Mouse (Mus musculus) fibroblast of lung, adult 2 months (primary cell): ENCODE measurements around the gene 1700093K21Rik.
A peak's percentile ranks its signal among the peaks of the same experiment; 100 is the strongest.
"Not testable (repeated sequence)": the region's sequence is repeated elsewhere in the genome, so short reads cannot be mapped to it uniquely, and the experiment has no call there.

Experiments
- DNase-seq: peaks from one replicate; pipeline ENCODE4 v3.0.0-alpha.2; 2011; ENCODE audit warnings: low read depth

Gene 1700093K21Rik

DNA sequence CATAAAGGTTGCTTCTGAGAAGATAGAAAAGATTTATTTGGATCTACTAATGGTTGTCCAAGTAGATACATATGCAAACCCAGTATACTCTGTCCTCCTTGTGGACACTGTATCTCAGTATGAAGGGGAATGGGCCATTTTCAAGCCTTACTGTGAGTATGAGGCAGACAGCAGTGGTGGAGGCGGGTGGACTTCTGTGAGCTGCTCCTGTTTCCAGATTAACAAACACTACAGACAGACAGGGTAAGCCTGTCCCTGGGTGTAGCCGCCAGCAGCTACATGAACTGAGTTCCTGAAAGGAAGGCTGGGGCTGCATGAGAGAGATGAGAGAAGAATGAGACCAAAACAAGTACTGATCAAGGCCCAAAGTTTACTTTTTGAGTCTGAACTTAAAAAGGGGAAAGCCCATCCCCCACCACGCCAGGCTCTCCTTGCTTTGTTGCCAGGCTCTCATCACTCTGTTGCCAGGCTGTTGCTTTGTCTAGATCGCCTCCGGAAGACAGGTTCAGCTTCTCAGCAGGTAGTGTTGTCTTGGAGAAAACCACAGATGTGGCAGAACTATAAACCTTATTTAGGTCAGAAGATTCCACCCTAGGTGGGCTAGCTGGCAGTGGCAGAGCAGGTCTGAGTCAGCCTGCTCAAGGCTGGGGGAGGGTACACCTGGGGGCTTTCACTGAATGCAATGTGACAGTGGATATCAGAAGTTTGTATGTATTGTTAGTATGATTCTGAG is at the start of gene 1700093K21Rik:
TSS of gene 1700093K21Rik (minus strand) at position 683 of the 733 bp plus-strand sequence.
- DNase-seq: no peak

DNA sequence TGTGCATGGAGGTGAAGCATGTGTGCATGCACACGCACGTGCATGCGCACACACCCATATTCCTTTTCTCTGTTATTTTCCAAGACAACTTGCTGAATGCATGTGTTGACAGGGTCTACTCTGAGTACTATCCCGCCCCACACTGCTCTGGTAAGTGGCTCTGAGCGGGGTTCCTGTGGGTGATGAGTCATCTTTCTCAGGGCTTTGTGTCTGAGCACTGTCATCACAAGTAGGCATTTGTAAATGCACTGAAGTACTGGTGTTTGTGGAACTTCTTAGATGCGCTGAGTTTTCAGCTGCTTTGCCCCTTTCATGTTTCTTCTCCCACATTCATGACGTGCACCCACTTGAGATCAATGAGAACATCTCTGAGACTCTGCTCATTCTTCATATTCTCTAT is 49.2 kb upstream of the 1700093K21Rik start:
- DNase-seq: no peak

DNA sequence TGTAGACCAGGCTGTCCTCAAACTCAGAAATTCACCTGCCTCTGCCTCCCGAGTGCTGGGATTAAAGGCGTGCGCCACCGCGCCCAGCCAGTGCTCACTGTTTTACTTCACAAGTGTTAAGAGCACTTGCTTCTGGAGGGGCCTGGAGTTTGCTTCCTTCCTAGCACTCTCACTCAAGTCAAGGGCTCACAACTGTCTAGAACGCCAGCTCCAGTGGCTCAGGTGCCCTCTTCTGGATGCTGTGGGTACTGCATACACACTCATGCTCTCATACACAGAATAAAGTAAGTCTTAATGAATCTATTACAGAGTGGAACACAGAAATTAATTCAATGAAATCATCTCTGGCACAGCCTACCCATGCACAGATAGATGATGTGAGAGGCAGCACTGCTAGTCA is 44.8 kb upstream of the 1700093K21Rik start:
- peak; percentile 37 for DNase-seq

DNA sequence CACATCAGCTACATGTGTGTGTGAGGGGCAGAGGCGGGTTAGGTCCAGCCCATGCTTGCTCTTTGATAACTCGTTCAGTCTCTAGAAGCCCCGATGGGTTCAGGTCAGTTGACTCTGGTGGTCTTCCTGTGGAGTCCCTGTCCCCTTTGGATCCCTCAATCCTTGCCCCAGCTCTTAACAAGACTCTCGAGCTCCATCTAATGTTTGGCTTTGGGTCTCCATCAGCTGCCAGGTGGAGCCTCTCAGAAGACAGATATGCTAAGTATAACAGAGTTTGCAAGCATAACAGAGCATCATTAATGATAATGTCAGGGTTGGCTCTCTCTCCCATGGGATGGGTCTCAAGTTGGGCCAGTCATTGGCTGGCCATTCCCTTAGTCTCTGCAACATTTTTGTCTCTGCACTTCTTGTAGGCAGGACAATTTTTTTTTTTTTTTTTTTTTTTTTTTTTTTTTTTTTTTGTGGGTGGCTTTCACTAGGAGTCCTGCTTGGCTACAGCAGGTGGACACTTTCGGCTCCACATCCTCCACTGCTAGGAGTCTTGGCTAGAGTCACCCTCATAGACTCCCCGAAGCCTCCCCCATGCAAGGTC is 36.2 kb upstream of the 1700093K21Rik start:
- no peak for DNase-seq

DNA sequence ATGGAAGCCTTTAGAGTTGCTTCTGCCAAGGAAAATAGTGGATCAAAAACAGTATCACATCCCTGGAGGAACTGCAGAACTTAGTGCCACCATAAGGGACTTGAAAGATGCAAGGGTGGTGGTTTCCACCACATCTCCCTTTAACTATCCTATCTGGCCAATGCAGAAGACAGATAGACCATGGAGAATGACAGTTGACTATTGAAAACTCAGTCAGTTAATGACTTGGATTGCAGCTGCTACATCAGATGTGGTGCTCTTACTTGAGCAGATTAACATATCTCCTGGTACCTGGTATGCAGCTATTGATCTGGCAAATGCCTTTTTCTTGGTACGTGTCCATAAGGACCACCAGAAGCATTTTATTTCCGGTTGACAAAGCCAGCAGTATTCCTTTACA is 16.5 kb upstream of the 1700093K21Rik start:
- DNase-seq: no peak

DNA sequence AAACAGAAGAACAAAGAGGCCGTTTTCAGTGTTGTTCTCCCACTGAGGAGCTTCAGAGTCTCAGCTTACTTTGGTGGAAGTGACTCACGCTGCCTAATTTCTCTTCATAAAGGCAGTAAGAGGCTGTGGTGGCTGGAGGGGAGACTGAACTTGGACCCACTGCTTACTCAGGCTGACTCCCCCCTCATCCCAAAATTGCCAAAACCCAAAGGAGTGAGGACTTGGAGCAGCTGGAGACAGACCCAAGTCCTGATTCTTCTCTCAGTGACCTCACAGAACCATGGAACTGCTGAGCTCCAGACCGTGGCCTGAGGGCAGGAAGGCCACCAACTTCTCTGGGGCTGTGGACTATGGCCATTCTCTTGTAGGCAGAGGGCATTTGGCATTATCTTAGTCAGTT is 2.0 kb downstream of the 1700093K21Rik start:
- no peak for DNase-seq

DNA sequence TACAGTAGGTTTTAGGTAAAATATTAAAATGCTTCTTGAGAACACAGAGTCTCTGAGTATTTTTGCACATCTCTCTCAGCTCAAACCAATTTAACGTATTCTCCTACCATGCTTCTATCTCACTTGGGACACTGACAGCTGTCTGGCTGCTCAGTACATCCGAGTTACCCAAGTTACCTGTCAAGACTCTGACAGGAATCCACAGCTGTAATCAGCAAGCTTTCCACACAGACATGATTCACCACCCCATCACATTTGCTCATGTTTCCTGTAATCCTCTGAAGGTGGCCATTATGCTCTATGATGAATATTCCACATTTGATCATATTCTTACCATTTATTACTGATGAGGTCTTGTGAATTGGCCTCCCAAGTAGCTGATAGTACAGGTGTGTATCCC is 5.6 kb downstream of the 1700093K21Rik start:
- DNase-seq: no peak

DNA sequence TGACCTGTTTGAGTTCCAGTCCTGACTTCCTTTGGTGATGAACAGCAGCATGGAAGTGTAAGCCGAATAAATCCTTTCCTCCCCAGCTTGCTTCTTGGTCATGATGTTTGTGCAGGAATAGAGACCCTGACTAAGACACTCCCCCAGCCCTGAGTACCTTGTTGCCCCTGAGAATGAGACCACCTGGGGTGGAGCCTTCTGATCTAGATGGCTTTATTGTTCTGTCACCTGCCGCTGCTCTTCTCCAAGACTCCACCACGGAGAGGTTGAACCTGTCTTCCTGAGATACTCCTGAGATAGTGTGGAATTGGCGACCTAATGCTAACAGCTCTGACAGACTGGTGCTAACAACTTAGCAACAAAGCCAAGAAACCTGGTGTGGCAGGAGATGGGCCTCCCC is 6.2 kb downstream of the 1700093K21Rik start:
- not testable (repeated sequence) for DNase-seq

DNA sequence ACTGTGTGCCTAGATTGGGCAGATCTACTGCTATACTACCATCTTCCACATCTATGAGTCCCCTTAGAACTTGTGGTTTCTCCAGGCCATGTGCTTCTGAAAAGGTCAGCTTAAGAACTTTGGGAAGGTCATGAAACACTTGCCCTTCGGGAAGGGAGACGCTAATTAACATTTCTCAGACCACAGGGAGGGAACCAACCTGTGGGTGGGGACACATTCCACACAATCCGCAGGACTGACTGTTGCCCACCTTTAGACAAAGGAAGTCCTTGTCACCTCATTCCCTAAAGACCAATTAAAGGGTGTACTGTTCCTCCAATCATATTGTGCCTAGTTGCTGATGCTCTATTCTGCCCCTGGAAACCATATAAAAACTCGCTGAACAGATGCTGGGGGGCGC is 16.2 kb downstream of the 1700093K21Rik start:
- not testable (repeated sequence) for DNase-seq

DNA sequence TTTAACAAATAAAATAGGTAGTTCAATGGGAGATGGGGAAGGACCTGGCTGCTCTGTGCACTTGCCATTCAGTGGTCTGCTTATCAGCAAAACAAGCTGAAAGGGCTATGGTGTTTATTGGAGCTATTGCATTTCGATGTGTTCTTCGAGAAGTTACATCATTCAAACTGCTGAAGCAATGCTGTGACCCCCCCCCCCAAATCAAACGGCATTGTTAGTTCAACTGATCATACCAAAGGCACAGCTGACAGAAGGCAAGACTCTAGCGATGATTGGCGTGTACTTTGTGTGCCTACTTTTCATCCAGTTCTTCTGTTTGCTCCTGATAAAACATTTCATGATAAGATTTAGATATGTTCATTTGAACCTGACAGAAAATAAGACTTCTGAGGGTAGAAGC is 22.3 kb downstream of the 1700093K21Rik start:
- DNase-seq: no peak

DNA sequence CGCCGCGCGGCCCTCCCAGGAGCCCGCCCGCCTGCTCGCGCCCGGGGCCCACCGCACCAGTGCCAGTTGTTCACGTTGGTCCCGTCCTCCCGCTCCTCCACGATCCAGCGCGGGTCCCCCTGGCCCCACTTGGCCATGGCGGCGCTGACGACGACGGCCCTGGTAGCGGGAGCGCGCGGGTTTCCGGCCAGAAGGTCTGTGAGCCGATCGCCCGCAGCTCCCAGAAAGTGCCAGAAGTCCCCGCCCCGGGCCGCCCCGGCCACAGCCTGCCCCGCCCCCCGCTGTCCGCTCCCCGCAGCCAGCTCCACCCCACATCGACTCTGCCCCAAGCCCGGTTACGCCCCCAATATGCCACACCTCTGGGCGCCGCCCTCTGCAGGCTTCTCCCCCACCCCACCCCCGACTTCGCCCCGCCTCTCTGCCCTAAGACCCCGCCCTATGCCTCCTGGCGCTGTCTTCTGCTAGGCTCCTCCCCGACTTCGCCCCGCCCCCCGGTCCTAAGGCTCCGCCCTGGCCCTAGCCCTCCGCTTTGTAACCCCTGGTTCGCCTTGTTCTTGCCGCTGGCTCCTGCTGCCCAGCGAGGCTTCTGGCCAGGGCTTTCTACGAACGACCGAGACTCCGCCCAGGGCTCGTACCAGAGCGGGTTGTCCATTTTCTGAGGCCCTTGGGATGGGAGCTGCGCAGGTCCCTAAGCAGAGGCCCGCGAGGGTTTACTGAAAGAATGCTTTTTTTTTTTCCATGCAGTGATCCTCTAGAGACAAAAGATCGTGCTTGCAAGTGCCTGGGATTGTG is 23.0 kb downstream of the 1700093K21Rik start, which contains the start of gene Ahsa2:
TSS of gene Ahsa2 (minus strand) at position 313 of the 792 bp plus-strand sequence.
- DNase-seq: peak; percentile 75

DNA sequence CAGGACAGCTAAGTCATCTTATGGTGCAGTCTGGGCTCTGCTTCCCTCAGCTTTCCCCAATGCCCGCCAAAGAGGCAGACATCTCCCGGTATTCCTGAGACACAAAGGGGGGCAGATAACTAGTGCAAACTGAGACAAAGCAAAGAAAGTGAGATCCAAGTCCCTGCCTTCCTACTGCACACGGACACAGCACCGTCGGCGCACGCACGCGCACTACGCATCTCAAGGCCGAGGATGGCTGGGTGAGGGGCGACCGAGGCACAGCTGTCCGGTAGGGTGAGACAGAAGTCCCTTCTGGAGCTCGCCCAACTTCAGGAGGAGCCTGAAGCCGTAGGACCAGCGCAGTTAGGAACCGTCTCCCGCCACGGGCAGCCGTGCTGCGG is 23.6 kb downstream of the 1700093K21Rik start:
- DNase-seq: peak; percentile 22

DNA sequence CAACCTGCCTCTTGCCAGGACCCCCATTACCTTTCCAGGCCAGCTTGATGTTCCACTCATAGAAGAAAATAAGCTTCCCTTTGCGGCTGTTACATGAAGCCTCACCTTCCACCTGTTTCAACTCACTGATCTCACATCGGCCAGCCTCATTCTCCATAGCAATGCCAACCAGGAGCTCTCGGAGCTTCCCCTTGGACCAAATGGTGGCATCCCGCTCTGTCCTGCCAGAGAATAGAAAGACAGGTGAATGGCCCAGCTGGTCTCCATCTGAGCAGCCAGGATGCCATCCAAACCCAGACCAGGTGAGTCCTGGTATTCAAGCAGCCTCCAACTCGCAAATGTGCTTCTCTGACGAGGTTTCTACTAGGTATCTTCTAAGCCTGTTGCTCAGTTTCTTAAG is 24.3 kb downstream of the 1700093K21Rik start:
- no peak for DNase-seq

DNA sequence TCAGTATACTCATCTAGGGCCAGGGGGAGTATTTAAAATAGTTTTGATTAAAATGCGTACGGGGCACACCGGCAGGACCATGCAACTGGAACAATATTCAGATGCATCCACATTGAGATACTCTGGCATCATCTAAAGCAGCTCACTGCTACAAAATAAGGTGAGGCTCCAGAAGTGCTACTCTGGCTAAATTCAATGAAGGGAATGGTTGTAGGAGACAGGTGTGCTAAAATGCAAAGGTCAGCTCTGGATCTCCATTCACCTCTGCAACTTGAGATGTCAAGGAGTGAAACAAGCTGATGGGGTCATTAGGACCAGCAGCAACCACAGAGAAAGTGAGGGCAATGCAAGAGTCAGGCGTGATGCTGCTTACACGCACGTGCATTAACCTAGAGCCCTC is 25.7 kb downstream of the 1700093K21Rik start:
- no peak for DNase-seq

DNA sequence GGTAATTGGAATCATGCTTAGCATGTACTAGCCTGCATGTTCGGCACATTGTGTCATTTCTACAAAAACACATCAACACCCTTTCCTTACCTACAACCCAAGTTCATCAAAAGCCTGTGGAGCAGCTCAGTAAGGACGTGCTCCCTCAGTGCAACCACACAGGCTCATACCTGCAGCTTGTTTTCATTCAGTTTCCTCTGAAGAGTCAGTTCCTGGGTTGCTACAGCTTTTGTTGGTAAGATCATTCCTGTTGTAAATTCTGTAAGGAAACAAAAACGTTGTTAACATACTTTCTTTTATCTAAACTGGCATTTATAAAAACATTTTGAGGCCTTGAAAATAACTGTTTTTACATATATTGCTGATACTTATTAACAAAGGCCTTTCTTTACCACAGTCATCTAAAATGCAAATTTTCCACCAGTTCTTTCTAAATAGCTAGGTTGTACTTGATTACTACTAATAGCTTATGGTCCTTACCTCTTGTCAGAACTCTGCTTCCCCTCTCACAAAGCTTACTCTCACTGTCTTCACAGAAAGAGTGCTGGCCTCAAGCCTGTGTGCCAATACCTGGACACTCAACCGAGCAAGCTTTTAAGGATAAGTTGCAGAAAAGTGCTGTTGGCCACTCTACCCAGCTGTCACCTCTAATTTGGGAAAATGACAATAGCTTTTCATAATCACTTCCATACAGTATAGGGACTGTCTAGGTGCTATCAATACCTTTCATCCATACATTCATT is 28.7 kb downstream of the 1700093K21Rik start:
- DNase-seq: no peak

DNA sequence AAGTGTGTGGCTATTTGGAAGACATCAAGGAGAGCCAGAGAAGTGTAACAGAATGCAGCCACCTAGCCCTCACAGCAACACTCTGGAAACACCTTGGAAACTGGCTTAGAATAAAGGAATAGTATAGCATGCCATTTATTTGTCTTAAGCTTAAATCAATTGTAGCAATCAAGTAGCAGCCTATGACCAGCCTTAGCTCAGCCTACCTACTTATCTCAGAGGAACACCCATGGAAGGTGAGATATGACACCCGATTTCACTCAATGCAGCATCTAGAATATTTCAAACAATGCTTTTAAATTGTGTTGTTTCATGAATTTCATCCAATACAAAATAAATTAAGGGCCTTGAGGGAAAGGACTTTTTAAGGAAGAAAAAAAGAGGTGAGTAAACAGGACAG is 31.0 kb downstream of the 1700093K21Rik start:
- DNase-seq: no peak
